Comparison of ENCODE assay signal across 13 mouse cellular contexts in genomic region chr11:96619576-96619975, GRCm38 (mm10).
DNase-seq lines count a peak whose midpoint lies in the region; ATAC-seq lines count a peak whose summit lies in the region.
"Had no signal": no experiment of that assay in that cellular context is flagged by ENCODE, and none has a peak within 500 bp of the region (broad histone marks: within the 10 kb centered on the region; RNA-seq: fewer than 3 reads in every experiment).

No protein-coding gene starts in this region.

- no peaks in the 10 kb centered on the region for H3K36me3 ChIP-seq in kidney, embryonic 14.5 days (ENCODE audit: control insufficient read depth, insufficient read depth, low read length)
- H3K36me3 ChIP-seq: heart, embryonic 12.5 days; limb, embryonic 15.5 days had no signal

- peak; percentile 26 for DNase-seq in embryo, embryonic 9.5 days (ENCODE audit: extremely low spot score)
- DNase-seq in embryo, embryonic 10 days (ENCODE audit: low spot score): no peak
- DNase-seq in left cerebral cortex, postnatal 25 days (ENCODE audit: low spot score in 2 of 2): peak; percentile 11 to 73
- no peak for DNase-seq in left cerebral cortex, postnatal 4 days
- no peak for DNase-seq in gastrocnemius, postnatal 25 days
- DNase-seq in adrenal gland, adult 8-10 months: no peak

- H3K4me1 ChIP-seq in brown adipose tissue, adult 24 weeks (ENCODE audit: control insufficient read depth, insufficient read depth, insufficient read length, low read length): no peaks in the 10 kb centered on the region; the same call in 1 of the 2 replicates
- H3K4me1 ChIP-seq in kidney, embryonic 14.5 days (ENCODE audit: control insufficient read depth, insufficient read depth, low read length): peaks cover 2% of the 10 kb centered on the region; the same call in 1 of the 2 replicates
- H3K4me1 ChIP-seq: heart, embryonic 12.5 days had no signal

- no peak overlapping the region for H3K9ac ChIP-seq in kidney, embryonic 14.5 days (ENCODE audit: low read depth, low read length)
- H3K9ac ChIP-seq: heart, embryonic 12.5 days; limb, embryonic 15.5 days had no signal

- H3K9me3 ChIP-seq in kidney, embryonic 14.5 days (ENCODE audit: control insufficient read depth, low read length): no peaks in the 10 kb centered on the region
- H3K9me3 ChIP-seq: heart, embryonic 12.5 days; limb, embryonic 15.5 days had no signal

- intact Hi-C loops in left cerebral cortex, postnatal 25 days (cut with DNase I): no loop called here
- intact Hi-C loops in left cerebral cortex, postnatal 4 days (cut with DNase I): no loop called here

- H3K27me3 ChIP-seq in kidney, embryonic 14.5 days (ENCODE audit: control insufficient read depth, insufficient read depth, low read length): no peaks in the 10 kb centered on the region; the same call in 1 of the 2 replicates

- peak overlapping the region; percentile 63 for H3K27ac ChIP-seq in brown adipose tissue, adult 24 weeks (replicated peaks; ENCODE audit: low read depth, low read length)
- peak overlapping the region; percentile 49; the same call in 1 of the 2 replicates for H3K27ac ChIP-seq in kidney, embryonic 14.5 days (ENCODE audit: low read depth, low read length)
- H3K27ac ChIP-seq: layer of hippocampus, adult 2 months; limb, embryonic 15.5 days had no signal

- no peak overlapping the region; the same call in 1 of the 2 replicates for H3K4me3 ChIP-seq in brown adipose tissue, adult 24 weeks (ENCODE audit: insufficient read depth, low read depth, low read length)
- 0 out of 2 replicates have a peak overlapping the region, but pooled peaks have one; percentile 1 for H3K4me3 ChIP-seq in kidney, embryonic 14.5 days (ENCODE audit: low read length)
- H3K4me3 ChIP-seq: erythroblast, embryonic 14.5 days; heart, embryonic 12.5 days; layer of hippocampus, adult 2 months; limb, embryonic 15.5 days had no signal

- no peak overlapping the region; the same call in 1 of the 2 replicates for H3K4me2 ChIP-seq in kidney, embryonic 14.5 days (replicated peaks; ENCODE audit: low read depth, low read length)
- H3K4me2 ChIP-seq: heart, embryonic 12.5 days; limb, embryonic 15.5 days had no signal

- WGBS in kidney, embryonic 14.5 days: 36% methylated on average over 5 of the region's 5 CpGs

- no peak for ATAC-seq in kidney, embryonic 14.5 days (ENCODE audit: low FRiP score, low TSS enrichment)
- ATAC-seq: midbrain, embryonic 16.5 days had no signal

Comparison
In these comparisons a context has a peak if more than half of its experiments do, and no peak if none do; other contexts are left out.
1. DNase-seq: peak in embryo, embryonic 9.5 days (single experiment) and left cerebral cortex, postnatal 25 days (2 of 2); none in embryo, embryonic 10 days (single experiment), left cerebral cortex, postnatal 4 days (single experiment), gastrocnemius, postnatal 25 days (single experiment) and adrenal gland, adult 8-10 months (single experiment).